Mouse (Mus musculus): Measurements from ENCODE around the gene Gm5965.
"Not testable (repeated sequence)": the region's sequence is repeated elsewhere in the genome, so short reads cannot be mapped to it uniquely, and the experiment has no call there.

Gene Gm5965

DNA sequence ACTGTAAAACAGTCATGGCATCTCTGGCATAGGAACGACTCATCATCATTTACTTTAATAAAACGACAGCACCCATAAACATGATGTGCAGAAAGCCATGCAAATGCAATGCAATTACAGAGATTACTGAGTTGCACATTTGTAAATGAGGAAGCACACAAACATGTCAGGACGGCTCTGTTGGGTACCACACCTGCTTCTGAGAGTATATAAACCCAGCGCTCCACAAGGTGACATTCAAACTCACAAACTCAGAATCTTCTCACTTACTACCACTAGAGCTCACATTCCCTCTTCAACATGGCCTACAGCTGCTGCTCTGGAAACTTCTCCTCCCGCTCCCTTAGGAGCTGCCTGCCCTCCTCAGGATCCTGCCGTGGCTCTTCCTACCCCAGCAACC lies at the start of gene Gm5965:
Gene Gm5965 (plus strand): TSS at position 301 of the 400 bp plus-strand sequence.
- DNase-seq (ENCODE audit: low spot score), result no peak

DNA sequence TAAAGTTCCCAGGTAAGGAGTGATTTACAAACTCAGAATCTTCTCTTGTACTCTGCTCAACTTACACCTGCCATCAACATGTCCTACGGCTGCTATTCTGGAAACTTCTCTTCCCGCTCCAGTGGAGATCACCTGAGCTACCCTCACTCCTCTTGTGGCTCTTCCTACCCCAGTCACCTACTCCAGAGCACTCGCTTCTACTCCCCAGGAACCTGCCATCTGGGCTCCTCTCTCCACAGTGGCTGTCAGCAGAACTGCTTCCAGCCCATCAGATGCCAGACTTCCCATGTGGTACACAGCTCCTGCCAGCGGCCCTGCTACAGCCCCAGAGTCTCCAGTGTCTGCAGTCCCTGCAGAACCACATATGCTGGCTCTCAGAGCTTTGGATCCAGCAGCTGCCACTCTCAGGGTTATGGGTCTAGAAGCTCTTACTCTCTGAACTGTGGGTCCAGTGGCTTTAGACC lies 48.9 kb upstream of the Gm5965 start, which contains the start of gene Krtap13-1:
Gene Krtap13-1 (plus strand): TSS at position 51 of the 464 bp plus-strand sequence.
- no peak for DNase-seq (ENCODE audit: low spot score)

GRCm38 (mm10) chr16:88735391-88735790 lies 42.3 kb upstream of the Gm5965 start:
- no peak for DNase-seq (ENCODE audit: low spot score)

GRCm38 (mm10) chr16:88744750-88745340 lies 32.9 kb upstream of the Gm5965 start:
- no peak for DNase-seq (ENCODE audit: low spot score)

DNA sequence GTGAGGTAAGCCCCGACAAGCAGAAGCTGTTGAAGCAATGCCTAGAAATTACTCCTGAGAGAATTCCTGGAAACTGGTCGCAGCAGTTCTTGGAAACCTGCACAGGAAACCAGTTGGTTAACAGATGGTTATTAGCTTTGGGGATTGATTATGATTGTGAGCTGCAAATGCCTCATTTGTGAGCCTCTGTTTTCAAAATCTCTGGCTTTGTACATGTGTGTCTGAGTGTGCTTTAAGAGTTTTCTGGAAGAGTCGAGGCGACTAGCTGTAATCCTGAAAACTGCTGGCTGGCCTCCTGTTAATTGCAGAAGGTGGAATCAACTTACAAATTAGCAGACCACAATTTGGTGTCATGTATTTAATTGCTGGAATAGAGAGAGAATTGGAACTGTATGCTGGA lies 29.8 kb upstream of the Gm5965 start:
- no peak for DNase-seq (ENCODE audit: low spot score)

GRCm38 (mm10) chr16:88751535-88751934 lies 26.2 kb upstream of the Gm5965 start, which contains the start of gene Krtap13:
Krtap13 (minus strand) TSS chr16:88751635.
- not testable (repeated sequence) for DNase-seq (ENCODE audit: low spot score)

- DNase-seq (ENCODE audit: low spot score), result not testable (repeated sequence)
These were observed 19.1 kb upstream of the Gm5965 start, which contains the start of gene 2310034C09Rik for GRCm38 (mm10) chr16:88758547-88758946. 2310034C09Rik (plus strand) TSS chr16:88758847.

DNA sequence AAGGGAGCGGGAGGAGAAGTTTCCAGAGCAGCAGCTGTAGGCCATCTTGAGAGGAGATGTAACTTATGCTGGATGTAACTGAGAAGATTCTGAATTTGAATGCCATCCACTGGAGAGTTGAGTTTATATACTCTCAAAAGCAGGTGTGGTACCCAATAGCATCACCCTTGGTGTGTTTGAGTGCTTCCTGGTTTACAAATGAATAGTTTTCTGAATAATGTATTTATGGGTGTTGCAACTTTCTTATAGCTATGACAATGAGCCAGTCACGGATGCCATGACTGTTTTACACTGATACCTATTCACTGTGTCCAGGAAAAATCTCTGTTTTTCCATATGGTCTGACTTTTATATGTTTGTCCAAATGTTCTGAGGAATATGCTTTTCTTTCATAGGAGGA lies 3.6 kb upstream of the Gm5965 start, which contains the start of gene 2310057N15Rik:
Gene 2310057N15Rik (minus strand): TSS at position 101 of the 400 bp plus-strand sequence.
- DNase-seq (ENCODE audit: low spot score), result no peak

DNA sequence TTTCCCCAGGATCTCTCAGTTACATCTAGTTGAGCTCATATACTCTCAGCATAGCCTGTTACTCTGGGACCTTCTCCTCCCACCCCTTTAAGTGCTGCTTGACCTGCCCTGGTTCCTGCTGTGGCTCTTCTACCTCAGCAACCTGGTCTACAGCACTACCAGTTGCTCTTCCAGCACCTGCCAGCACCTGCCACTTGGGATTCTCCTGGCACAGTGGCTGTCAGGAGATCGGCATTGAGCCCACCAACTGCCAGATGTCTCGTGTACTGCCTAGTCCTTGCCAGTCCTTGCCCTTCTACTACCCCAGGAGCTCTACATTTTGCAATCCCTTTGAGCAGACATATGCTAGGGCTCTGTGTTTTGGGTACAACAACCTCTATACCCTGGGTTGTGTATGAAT lies 9.1 kb downstream of the Gm5965 start:
- no peak for DNase-seq (ENCODE audit: low spot score)

- DNase-seq (ENCODE audit: low spot score), result no peak
These were observed 34.1 kb downstream of the Gm5965 start, which contains the start of gene Gm20741 for GRCm38 (mm10) chr16:88811827-88812226. Gm20741 (minus strand) TSS chr16:88812220.

- DNase-seq (ENCODE audit: low spot score), result no peak
These were observed 42.4 kb downstream of the Gm5965 start, which contains the start of gene Krtap15 for GRCm38 (mm10) chr16:88820066-88820465. Krtap15 (plus strand) TSS chr16:88820215.

DNA sequence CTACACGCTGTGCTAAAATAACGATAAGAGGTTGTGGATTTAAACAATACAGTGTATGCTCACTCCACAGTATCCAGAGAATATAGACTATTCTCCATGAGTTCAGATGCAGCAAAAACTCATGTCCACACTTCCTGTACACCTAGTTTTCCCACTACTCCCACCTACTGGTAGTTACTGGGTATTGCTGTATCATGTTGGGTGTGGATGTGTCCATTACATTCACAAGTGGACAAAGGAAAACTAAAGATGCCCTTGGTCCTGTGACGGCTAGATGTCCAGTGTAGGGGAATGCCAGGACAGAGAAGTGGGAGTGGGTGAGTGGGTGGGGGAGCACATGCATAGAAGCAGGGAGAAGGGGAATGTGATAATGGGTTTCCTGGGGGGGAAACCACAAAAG lies 46.0 kb downstream of the Gm5965 start:
- DNase-seq (ENCODE audit: low spot score), result no peak

DNA sequence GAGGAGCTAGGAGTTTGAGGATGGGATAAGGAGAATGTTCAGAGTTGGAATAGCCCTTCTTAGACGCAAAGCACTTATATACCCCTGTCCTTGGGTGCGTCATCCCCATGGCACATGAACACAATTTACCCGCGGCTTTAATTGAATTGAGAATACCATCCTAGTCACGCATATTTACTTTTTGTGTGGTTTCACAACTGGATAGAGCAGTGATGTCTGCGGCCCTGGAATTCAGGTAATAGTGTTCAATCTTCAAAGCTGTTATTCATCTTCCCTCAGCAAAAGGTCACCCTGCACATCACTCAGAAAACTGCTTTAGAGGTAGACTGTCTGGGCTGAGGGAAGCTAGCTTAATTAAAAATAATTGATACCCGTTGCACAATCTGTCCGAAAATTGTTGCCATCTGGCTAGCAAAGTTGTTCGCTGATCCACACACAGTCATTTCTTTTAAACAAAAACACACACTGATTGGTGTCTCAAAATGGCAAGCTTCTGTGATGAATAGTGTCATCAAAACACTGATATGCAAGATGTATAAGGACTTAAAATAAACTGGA lies 48.5 kb downstream of the Gm5965 start, which contains the start of gene Krtap14:
Gene Krtap14 (minus strand): TSS at position 51 of the 558 bp plus-strand sequence.
- no peak for DNase-seq (ENCODE audit: low spot score)

- DNase-seq (ENCODE audit: low spot score), result no peak
These were observed 49.3 kb downstream of the Gm5965 start for GRCm38 (mm10) chr16:88826978-88827377.

Data from ovary, postnatal 14 days (tissue).